Mouse (Mus musculus) adrenal gland, postnatal 10 days (tissue): ENCODE measurements around the gene Mdfi. TPM values are rescaled to one million over a fixed set of nuclear protein-coding genes. Genes with fewer than 3 reads are reported as not detected.

ENCODE experiments used
- DNase-seq: peaks from one replicate; pipeline ENCODE4 v3.0.0; 2021; ENCODE audit warnings: mixed read lengths
- total RNA-seq, 2 experiments: library from RNA; stranded (reverse); gene quantifications; 2 replicates each; pipeline ENCODE4 v1.2.3; 2021

Gene Mdfi
- total RNA-seq, 2 experiments from 2014 or later, result 4.2 to 5.3 TPM

- DNase-seq, result no peak
These were observed 11.1 kb upstream of the Mdfi start for GRCm38 (mm10) chr17:47845609-47846008.

GRCm38 (mm10) chr17:47843465-47843864 is 9.0 kb upstream of the Mdfi start:
- DNase-seq, result no peak

GRCm38 (mm10) chr17:47841931-47842623 is 7.6 kb upstream of the Mdfi start:
- peak; percentile 94 for DNase-seq

- DNase-seq, result peak; percentile 59
These were observed 7.0 kb upstream of the Mdfi start for GRCm38 (mm10) chr17:47841521-47841920.

- DNase-seq, result no peak
These were observed 3.3 kb upstream of the Mdfi start for GRCm38 (mm10) chr17:47837808-47838207.

GRCm38 (mm10) chr17:47833628-47834481 is 636 bp downstream of the Mdfi start:
- DNase-seq, result no peak

- DNase-seq, result peak; percentile 63
These were observed 1.4 kb downstream of the Mdfi start for GRCm38 (mm10) chr17:47833029-47833627.

- no peak for DNase-seq
These were observed 1.9 kb downstream of the Mdfi start for GRCm38 (mm10) chr17:47832501-47833028.

GRCm38 (mm10) chr17:47831772-47832171 is 2.7 kb downstream of the Mdfi start:
- no peak for DNase-seq

- no peak for DNase-seq
These were observed 3.3 kb downstream of the Mdfi start for GRCm38 (mm10) chr17:47831161-47831560.

GRCm38 (mm10) chr17:47821339-47821738 is 13.2 kb downstream of the Mdfi start:
- DNase-seq, result no peak

- no peak for DNase-seq
These were observed 16.3 kb downstream of the Mdfi start for GRCm38 (mm10) chr17:47818038-47818725.

- no peak for DNase-seq
These were observed 19.0 kb downstream of the Mdfi start for GRCm38 (mm10) chr17:47815446-47815845.

GRCm38 (mm10) chr17:47814496-47814895 is 20.0 kb downstream of the Mdfi start:
- DNase-seq, result no peak

GRCm38 (mm10) chr17:47813616-47814015 is 20.9 kb downstream of the Mdfi start:
- DNase-seq, result no peak

- no peak for DNase-seq
These were observed 22.3 kb downstream of the Mdfi start for GRCm38 (mm10) chr17:47812200-47812599.

- DNase-seq, result no peak
These were observed 23.2 kb downstream of the Mdfi start for GRCm38 (mm10) chr17:47811265-47811800.

- DNase-seq, result no peak
These were observed 28.3 kb downstream of the Mdfi start for GRCm38 (mm10) chr17:47806230-47806629.

- no peak for DNase-seq
These were observed 29.2 kb downstream of the Mdfi start for GRCm38 (mm10) chr17:47805047-47805835.

GRCm38 (mm10) chr17:47803662-47804061 is 30.8 kb downstream of the Mdfi start:
- DNase-seq, result no peak

GRCm38 (mm10) chr17:47802806-47803205 is 31.7 kb downstream of the Mdfi start:
- DNase-seq, result no peak
